Mouse (Mus musculus) monocyte, adult 5-6 weeks (primary cell): ENCODE measurements around the gene Stx2. TPM values are rescaled to one million over a fixed set of nuclear protein-coding genes. Genes with fewer than 3 reads are reported as not detected.

ENCODE experiments used
- ATAC-seq: fragments of 153-309, 156-312 bp; replicated peaks from 2 replicates; pipeline ENCODE4 v1.8.0; 2017; ENCODE audit warnings: mild to moderate bottlenecking; ENCODE audit not compliant: low TSS enrichment, insufficient number of reproducible peaks, severe bottlenecking, poor library complexity, low FRiP score
- total RNA-seq: library from RNA; stranded (forward); fragments of 200-1000, 200-491, 200-594 nt; gene quantifications from 3 replicates; pipeline ENCODE4 v1.2.3, GENCODE M21; 2017

Gene Stx2
- total RNA-seq = 19.9 to 45.5 TPM (median 22.5 TPM) in 3 replicates

DNA sequence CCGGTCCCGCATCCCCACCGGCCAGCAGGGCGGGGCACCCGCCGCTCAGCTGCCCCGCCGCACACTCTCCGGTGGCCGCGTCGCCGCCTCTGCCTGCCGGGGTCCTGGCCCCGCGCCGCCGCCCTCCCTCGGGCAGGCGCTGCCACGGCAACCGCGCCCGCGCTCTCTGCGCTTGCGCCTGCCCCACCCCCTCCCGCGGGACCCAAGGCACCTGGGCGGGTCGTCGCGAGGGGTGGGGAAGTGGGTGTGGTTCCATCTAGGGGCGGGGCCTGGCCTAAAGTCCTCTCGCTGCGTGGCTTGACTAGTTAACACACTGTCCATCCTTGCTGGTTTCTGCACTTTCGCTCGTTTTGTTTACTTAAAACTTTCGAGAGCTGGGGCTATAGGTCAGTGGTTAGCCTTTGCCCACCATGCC lies at the start of gene Stx2:
Gene Stx2 (minus strand): TSS at position 163 of the 415 bp plus-strand sequence.
- ATAC-seq = peak; percentile 72

DNA sequence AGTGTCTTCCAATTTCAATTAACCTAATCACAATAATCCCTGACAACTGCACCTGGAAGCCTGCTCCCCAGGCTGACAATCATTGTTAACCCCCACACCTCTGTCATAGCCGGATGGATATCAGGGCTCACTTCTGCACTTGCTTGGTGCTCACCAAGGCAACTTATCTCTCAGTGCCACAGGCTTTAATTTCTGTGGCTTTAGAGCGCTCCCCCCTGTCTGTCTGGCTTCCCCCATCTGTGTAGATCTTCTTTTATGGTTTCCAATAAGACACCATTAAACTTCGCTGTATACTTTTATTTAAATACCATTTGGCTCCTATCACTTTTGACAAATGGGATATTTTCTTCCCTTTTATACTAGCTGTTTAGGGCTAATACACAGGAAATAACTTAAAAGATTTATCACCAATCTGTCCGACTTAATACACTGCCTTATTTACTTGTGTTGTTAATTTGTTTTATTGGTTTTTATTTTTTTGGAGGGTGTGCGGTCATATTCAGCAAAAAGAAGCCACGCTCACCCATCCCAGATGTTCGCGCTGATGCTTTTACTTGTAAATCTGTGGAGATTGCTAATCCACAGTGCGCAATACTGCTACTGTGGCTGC lies 46.4 kb upstream of the Stx2 start:
- ATAC-seq = no peak

GRCm38 (mm10) chr5:129052636-129053355 lies 44.4 kb upstream of the Stx2 start:
- no peak for ATAC-seq

DNA sequence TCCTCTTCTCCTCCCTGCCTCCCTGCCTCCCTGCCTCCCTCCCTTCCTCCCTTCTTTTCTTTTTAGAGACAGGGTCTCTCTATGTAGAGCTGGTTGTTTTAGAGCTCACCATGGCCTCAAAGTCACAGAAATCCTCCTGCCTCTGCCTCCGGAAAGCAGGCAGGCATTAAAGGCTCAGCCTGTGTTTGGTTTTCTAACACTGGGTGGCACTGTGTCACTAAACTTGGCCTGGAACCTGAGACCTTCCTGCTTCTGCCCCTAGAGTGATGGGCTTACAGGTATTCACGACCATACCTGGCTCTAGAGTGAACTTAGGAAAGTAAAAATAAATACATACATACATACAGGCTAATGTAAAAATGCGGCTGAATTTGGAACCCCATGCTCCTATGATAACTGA lies 43.5 kb upstream of the Stx2 start:
- ATAC-seq = no peak

GRCm38 (mm10) chr5:129049372-129049771 lies 41.0 kb upstream of the Stx2 start:
- no peak for ATAC-seq

DNA sequence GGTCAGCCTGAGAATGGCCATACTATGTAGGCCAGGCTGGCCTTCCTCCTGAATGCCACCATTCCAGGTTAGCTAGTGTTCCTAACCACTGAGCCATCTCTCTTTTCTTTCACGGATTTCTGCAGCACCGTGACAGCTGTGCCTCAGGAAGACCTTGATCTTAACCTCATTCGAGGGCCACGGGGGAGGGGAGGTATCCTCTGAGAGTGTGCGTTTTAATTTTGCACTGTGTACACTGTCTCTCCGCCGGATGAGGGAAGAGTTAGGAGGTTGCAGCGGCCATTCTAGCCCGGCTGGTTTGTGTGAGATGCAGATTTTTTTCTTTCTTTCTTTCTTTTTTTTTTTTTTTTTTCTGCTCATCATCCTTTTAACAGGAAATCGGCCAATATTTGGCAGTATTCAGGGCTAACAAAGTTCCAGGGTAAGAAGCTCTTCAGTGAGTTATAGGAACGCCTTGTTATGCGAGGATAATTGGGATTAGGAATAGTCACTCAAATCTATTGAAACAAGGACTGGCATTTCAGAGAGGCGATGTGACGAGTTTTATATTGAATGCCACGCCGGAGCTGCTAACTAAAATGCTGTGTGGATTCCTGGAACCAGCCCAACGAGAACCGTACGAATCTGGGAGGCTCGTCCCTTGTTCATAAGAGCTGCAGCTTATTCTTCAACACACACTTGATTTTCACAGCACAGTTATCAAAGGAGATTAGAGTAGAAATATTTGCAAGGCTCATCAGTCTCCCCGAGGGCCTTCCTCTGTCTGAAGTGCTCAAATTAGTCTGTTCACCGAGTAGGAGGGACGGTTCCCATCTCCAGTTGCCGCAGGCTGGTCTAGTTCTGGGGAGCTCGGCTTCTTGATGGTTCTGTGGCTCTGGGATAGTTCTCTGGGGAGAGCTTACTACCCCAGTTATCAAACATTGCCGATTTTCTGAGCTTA lies 37.5 kb upstream of the Stx2 start:
- ATAC-seq = no peak

DNA sequence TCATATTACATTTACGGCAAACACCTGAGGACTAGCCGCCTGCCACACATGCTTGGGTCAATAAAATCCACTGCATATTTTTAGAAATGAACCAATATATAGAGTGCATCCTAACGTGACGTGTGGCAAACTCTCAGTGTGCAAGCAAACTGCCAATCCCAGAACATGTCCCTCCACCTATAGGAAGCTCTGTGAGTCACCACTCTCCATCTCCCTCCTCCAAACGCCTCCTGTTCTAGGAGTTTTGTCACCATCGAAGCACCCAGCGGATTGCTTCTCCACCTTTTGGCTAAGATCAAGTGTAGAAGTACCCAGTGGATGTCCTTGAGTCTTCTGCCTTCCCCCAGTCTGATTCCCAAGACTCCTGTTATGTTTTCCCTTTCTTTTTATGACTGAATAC lies 29.4 kb upstream of the Stx2 start:
- no peak for ATAC-seq

- ATAC-seq = no peak
Measured at GRCm38 (mm10) chr5:129036678-129037077, 28.3 kb upstream of the Stx2 start.

- ATAC-seq = no peak
Measured at GRCm38 (mm10) chr5:129029131-129029723, 20.9 kb upstream of the Stx2 start.

GRCm38 (mm10) chr5:129026637-129027036 lies 18.3 kb upstream of the Stx2 start:
- ATAC-seq = no peak

- ATAC-seq = no peak
Measured at GRCm38 (mm10) chr5:129026171-129026570, 17.8 kb upstream of the Stx2 start.

DNA sequence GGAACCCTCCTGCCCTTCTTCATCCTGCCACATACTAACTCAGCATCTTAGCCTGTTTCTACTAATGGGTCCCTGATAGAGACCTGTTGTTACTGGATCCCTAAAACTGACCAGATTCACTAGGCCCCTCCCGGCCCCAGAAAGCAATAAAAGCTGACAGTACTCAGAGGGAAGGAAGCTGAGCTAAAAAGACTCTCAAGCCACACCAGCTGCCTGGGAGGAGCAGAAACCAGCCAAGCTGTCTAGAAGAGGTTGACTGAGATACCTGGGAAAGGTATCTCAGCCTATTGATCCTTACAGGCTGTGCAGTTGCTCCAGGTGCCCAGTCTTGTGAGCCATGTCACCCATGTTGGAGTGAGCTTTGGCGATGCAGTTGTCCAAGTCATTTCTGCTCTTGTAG lies 17.4 kb upstream of the Stx2 start:
- no peak for ATAC-seq

DNA sequence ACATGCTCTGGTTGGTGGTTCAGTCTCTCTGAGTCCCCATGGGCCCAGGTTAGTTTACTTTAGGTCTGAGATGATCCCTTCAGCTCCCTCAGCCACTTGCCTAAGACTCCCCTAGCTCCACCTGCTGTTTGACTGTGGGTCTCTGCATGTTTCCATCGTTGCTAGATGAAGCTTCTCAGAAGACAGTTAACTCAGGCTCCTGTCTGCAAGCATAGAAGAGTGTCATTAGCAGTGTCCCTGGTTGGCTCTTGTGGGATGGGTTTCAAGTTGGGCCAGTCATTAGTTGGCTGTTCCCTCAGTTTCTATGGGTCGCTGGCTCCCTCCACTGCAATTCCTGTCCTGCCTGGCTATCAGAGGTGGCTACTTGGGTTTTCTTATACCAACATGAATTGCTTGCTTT lies 16.7 kb upstream of the Stx2 start:
- ATAC-seq = no peak

GRCm38 (mm10) chr5:129020731-129021130 lies 12.4 kb upstream of the Stx2 start:
- no peak for ATAC-seq

- ATAC-seq = peak; percentile 11; the same call in 1 of the 2 replicates
Measured at GRCm38 (mm10) chr5:129020300-129020668, 11.9 kb upstream of the Stx2 start.

DNA sequence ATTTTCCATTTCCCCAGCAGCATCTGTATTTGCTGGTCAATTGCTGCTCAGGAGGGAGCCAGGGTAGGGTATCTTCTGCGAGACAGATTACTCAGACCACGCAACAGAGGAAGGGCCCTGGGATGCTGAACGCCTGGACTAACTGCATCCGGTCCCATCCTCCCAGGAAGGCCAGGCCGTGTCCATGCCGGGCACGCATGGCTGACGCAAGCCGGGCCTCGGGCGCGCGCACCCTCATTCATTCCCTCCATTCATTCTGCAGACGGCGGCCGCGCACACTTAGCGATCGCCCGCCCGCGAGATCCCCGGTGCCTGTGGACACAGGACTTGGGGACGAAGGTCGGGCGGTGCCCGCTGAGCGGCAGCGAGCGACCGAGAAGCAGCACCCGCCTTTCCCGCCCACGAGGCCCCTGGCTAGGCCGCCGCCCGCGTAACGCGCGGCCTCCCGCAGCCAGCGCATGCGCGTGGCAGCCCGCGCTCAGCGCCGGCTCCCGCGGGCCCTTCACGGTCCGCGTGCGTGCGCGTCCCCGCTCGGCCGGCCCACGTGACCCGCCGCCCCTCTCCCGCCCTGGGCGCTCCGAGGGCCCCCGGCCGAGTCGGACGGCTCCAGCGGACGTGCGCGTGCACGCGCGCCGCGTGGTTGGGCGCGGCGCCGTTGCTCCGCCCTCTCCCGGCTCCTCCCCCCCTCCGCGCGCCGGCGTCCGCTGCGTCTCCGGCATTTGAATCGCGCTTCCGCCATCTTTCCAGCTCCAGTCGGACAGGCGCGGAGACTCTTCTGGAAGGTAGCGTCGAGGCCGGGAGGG lies 11.3 kb upstream of the Stx2 start, which contains the start of gene Ran:
Gene Ran (plus strand): TSS at position 573 of the 803 bp plus-strand sequence.
- ATAC-seq = peak; percentile 69

GRCm38 (mm10) chr5:129018782-129019489 lies 10.6 kb upstream of the Stx2 start:
- no peak for ATAC-seq

DNA sequence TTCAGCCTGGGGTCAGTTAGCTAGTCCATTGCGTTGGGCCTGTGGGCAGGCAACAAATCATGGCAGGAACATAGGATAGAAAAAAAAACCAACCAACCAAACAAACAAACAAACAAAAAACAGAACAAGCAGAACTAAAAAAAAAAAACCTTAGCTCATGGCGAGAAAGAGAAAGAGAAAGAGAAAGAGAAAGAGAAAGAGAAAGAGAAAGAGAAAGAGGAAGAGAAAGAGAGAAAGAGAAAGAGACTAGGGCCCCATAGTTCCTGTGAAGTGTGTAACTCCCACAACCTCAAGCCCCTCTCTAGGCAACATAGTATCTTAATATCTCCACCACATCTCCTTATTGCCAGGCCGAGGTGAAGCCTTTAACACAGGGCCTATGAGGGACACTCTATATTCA lies 8.0 kb upstream of the Stx2 start:
- ATAC-seq = no peak
